Mouse (Mus musculus) CH12.LX (cell line): ENCODE results near the gene Dip2b. TPM values are rescaled to one million over a fixed set of nuclear protein-coding genes. Genes with fewer than 3 reads are reported as not detected.

Experiments
- DNase-seq: peaks from one replicate; pipeline ENCODE4 v3.0.0-alpha.2; 2013; ENCODE audit errors: extremely low read depth
- H3K27ac ChIP-seq: 2 replicates; pipeline ENCODE4 v1.5.1; 2012; ENCODE audit warnings: low read depth, mild to moderate bottlenecking, control low read depth, moderate library complexity; ENCODE audit not compliant: insufficient read depth
- H3K27me3 ChIP-seq: replicated peaks from 2 replicates; pipeline ENCODE3; 2012; ENCODE audit warnings: inconsistent platforms
- H3K36me3 ChIP-seq, 2 experiments: replicated peaks in 1 of 2; 2 replicates each; pipeline versions ENCODE3 to v1.6.1; 2012; ENCODE audit warnings: inconsistent platforms in 1 of 2, low read length in 1 of 2, mild to moderate bottlenecking in 1 of 2, mixed read lengths in 1 of 2, moderate library complexity in 1 of 2; ENCODE audit not compliant: control insufficient read depth in 1 of 2, insufficient read depth in 1 of 2
- H3K4me1 ChIP-seq, 2 experiments: 2 replicates each; pipeline ENCODE4 v1.6.1; 2012; ENCODE audit warnings: inconsistent platforms in 1 of 2, moderate library complexity in 1 of 2; ENCODE audit not compliant: insufficient read depth in 2 of 2, control insufficient read depth in 1 of 2
- H3K4me2 ChIP-seq: 2 replicates; pipeline ENCODE4 v1.6.1; 2012; ENCODE audit warnings: low read depth, mild to moderate bottlenecking, control low read depth; ENCODE audit not compliant: poor library complexity, insufficient read depth, severe bottlenecking
- H3K4me3 ChIP-seq, 3 experiments: fragments of 150-350 bp in 1 of 3; sonication (generic) in 1 of 3; replicated peaks in 1 of 3; 2 replicates each; pipeline versions ENCODE3 to v1.5.1; 2011 to 2012; ENCODE audit warnings: low read depth in 2 of 3, low read length in 2 of 3, mild to moderate bottlenecking in 2 of 3, moderate library complexity in 2 of 3, control low read depth in 1 of 3, improper control_type of control experiment in 1 of 3, inconsistent platforms in 1 of 3, mixed read lengths in 1 of 3; ENCODE audit not compliant: poor library complexity in 1 of 3
- H3K79me2 ChIP-seq: replicated peaks from 2 replicates; pipeline ENCODE4 v1.6.1; 2012; ENCODE audit warnings: mild to moderate bottlenecking, moderate library complexity; ENCODE audit not compliant: control insufficient read depth, poor library complexity, insufficient read depth, severe bottlenecking; ENCODE audit errors: extremely low read depth
- H3K9ac ChIP-seq: 2 replicates; pipeline ENCODE4 v1.6.1; 2012; ENCODE audit warnings: low read depth, mild to moderate bottlenecking, control low read depth, moderate library complexity; ENCODE audit not compliant: insufficient read depth
- H3K9me3 ChIP-seq: replicated peaks from 2 replicates; pipeline ENCODE3; 2012; ENCODE audit warnings: low read length, inconsistent platforms, mixed read lengths
- CHD1 ChIP-seq: IDR thresholded peaks from 2 replicates; pipeline ENCODE4 v1.6.1; 2012; ENCODE audit warnings: low read depth, low read length, improper control_type of control experiment, inconsistent platforms
- CTCF ChIP-seq, 2 experiments: IDR thresholded peaks in 1 of 2; conservative IDR thresholded peaks in 1 of 2; 2 replicates each; pipeline ENCODE4 v1.5.1; 2011 to 2012; ENCODE audit warnings: low read depth in 2 of 2, low read length in 2 of 2, improper control_type of control experiment in 1 of 2, inconsistent platforms in 1 of 2, mild to moderate bottlenecking in 1 of 2, moderate library complexity in 1 of 2
- ELF1 ChIP-seq: IDR thresholded peaks from 2 replicates; pipeline ENCODE4 v1.6.1; 2014; ENCODE audit warnings: low read depth, mild to moderate bottlenecking, inconsistent platforms, low read length, improper control_type of control experiment
- EP300 ChIP-seq: IDR thresholded peaks from 2 replicates; pipeline ENCODE4 v1.6.1; 2011; ENCODE audit warnings: low read length, improper control_type of control experiment
- GABPA ChIP-seq: IDR thresholded peaks from 2 replicates; pipeline ENCODE4 v1.6.1; 2012; ENCODE audit warnings: low read depth, low read length, improper control_type of control experiment, inconsistent platforms; ENCODE audit not compliant: insufficient replicate concordance
- HCFC1 ChIP-seq: IDR thresholded peaks from 2 replicates; pipeline ENCODE4 v1.6.1; 2012; ENCODE audit warnings: low read depth, mild to moderate bottlenecking, inconsistent platforms, low read length, improper control_type of control experiment
- JUN ChIP-seq: IDR thresholded peaks from 2 replicates; pipeline ENCODE4 v1.6.1; 2011; ENCODE audit warnings: low read depth, mild to moderate bottlenecking, low read length, improper control_type of control experiment, moderate library complexity; ENCODE audit not compliant: insufficient read depth
- MAFK ChIP-seq: IDR thresholded peaks from 2 replicates; pipeline ENCODE4 v1.6.1; 2011; ENCODE audit warnings: low read length, improper control_type of control experiment; ENCODE audit not compliant: insufficient replicate concordance
- MAX ChIP-seq: IDR thresholded peaks from 2 replicates; pipeline ENCODE4 v1.6.1; 2011; ENCODE audit warnings: low read length, improper control_type of control experiment
- MEF2A ChIP-seq: IDR thresholded peaks from 2 replicates; pipeline ENCODE4 v1.6.1; 2014; ENCODE audit warnings: low read depth, mild to moderate bottlenecking, inconsistent platforms, low read length, improper control_type of control experiment, borderline replicate concordance
- MXI1 ChIP-seq: IDR thresholded peaks from 2 replicates; pipeline ENCODE4 v1.6.1; 2011; ENCODE audit warnings: mild to moderate bottlenecking, low read depth, low read length, improper control_type of control experiment
- NELFE ChIP-seq: IDR thresholded peaks from 2 replicates; pipeline ENCODE4 v1.6.1; 2011; ENCODE audit warnings: low read depth, low read length, improper control_type of control experiment
- NRF1 ChIP-seq: IDR thresholded peaks from 2 replicates; pipeline ENCODE4 v1.6.1; 2014; ENCODE audit warnings: low read depth, mild to moderate bottlenecking, inconsistent platforms, low read length, improper control_type of control experiment, moderate library complexity
- POLR2AphosphoS2 ChIP-seq: IDR thresholded peaks from 2 replicates; pipeline ENCODE4 v1.6.1; 2011; ENCODE audit warnings: low read depth, low read length, improper control_type of control experiment
- RAD21 ChIP-seq: IDR thresholded peaks from 2 replicates; pipeline ENCODE4 v1.6.1; 2011; ENCODE audit warnings: low read depth, mild to moderate bottlenecking, low read length, improper control_type of control experiment, moderate library complexity
- SIN3A ChIP-seq: IDR thresholded peaks from 2 replicates; pipeline ENCODE4 v1.6.1; 2012; ENCODE audit warnings: low read length, improper control_type of control experiment, inconsistent platforms
- TBP ChIP-seq: conservative IDR thresholded peaks from 2 replicates; pipeline ENCODE4 v1.6.1; 2011; ENCODE audit warnings: low read depth, low read length, improper control_type of control experiment
- UBTF ChIP-seq: IDR thresholded peaks from 2 replicates; pipeline ENCODE4 v1.6.1; 2012; ENCODE audit warnings: low read depth, mild to moderate bottlenecking, inconsistent platforms, low read length, improper control_type of control experiment, moderate library complexity
- USF1 ChIP-seq: IDR thresholded peaks from 2 replicates; pipeline ENCODE4 v1.6.1; 2014; ENCODE audit warnings: low read depth, mild to moderate bottlenecking, inconsistent platforms, low read length, improper control_type of control experiment
- USF2 ChIP-seq: conservative IDR thresholded peaks from 2 replicates; pipeline ENCODE4 v1.6.1; 2011; ENCODE audit warnings: low read depth, low read length, improper control_type of control experiment
- ZC3H11A ChIP-seq: IDR thresholded peaks from 2 replicates; pipeline ENCODE4 v1.6.1; 2012; ENCODE audit warnings: low read depth, mild to moderate bottlenecking, inconsistent platforms, low read length, improper control_type of control experiment
- dilution Hi-C: fragments of 300-500 bp; cut with MboI; formaldehyde crosslinking; loops from 2 replicates; pipeline ENCODE4 v1.14.3; 2020; ENCODE audit warnings: low sequenced_read_pairs; ENCODE audit not compliant: extremely low pct_unique_long_range_greater_than_20kb, extremely low pct_ligation_motif_present
- in situ Hi-C: fragments of 300-500 bp; cut with MboI; formaldehyde crosslinking; loops from 3 replicates; pipeline ENCODE4 v1.14.3; 2019; ENCODE audit warnings: low sequenced_read_pairs, low pct_ligation_motif_present, low pct_unique_long_range_greater_than_20kb, mixed read lengths
- polyA plus RNA-seq: library from polyadenylated mRNA; unstranded; fragments of >175 nt; gene quantifications from 2 replicates; pipeline ENCODE4 v1.2.1, GENCODE M21; 2012; ENCODE audit warnings: low read depth; ENCODE audit not compliant: insufficient read length
- total RNA-seq, 2 experiments: library from RNA; depleted of rRNA; stranded (reverse); fragments of 300-350 nt in 1 of 2; fragments of >200 nt in 1 of 2; gene quantifications; 2 replicates each; pipeline ENCODE4 v1.2.3; 2012 to 2014

Gene Dip2b
- total and polyA plus RNA-seq, 3 experiments, result 15.7 to 18.2 (median 16.7) TPM

GRCm38 (mm10) chr15:100248665-100249433 lies 210.4 kb downstream of the Dip2b start:
- H3K9ac ChIP-seq, result no peak overlapping the region
- no peak overlapping the region for H3K27ac ChIP-seq
- in situ Hi-C loops, result no loop called here

GRCm38 (mm10) chr15:100251153-100251780 lies 212.8 kb downstream of the Dip2b start:
- H3K79me2 ChIP-seq, result peaks cover 4% of the 10 kb centered on the region
- no peaks in the 10 kb centered on the region for H3K9me3 ChIP-seq
- in situ Hi-C loops, result no loop called here
- no peaks in the 10 kb centered on the region for H3K4me1 ChIP-seq
- H3K27ac ChIP-seq, result no peak overlapping the region
- DNase-seq, result no peak
- dilution Hi-C loops, result no loop called here
- TF ChIP-seq USF1 (no peak), RAD21 (no peak), MAFK (peak; percentile 67; the same call in 1 of the 2 replicates), POLR2AphosphoS2 (no peak)
- no peak overlapping the region for H3K9ac ChIP-seq
- no peak overlapping the region for H3K4me2 ChIP-seq
- no peaks in the 10 kb centered on the region for H3K27me3 ChIP-seq
- no peak overlapping the region for H3K4me3 ChIP-seq
- H3K36me3 ChIP-seq, result peaks cover 79 to 98% of the 10 kb centered on the region in 2 experiments

More at GRCm38 (mm10) chr15:100248665-100249433, 210.4 kb downstream of the Dip2b start:
- no peaks in the 10 kb centered on the region for H3K9me3 ChIP-seq
- H3K4me2 ChIP-seq, result no peak overlapping the region
- H3K79me2 ChIP-seq, result peaks cover 4% of the 10 kb centered on the region
- H3K4me3 ChIP-seq, result no peak overlapping the region
- H3K4me1 ChIP-seq, result no peaks in the 10 kb centered on the region
- TF ChIP-seq TBP (no peak), USF2 (no peak), SIN3A (no peak)
- TF ChIP-seq, all 38 proteins: peak for 0
- peaks cover 82 to 97% of the 10 kb centered on the region in 2 experiments for H3K36me3 ChIP-seq
- DNase-seq, result no peak
- dilution Hi-C loops, result no loop called here
- H3K27me3 ChIP-seq, result no peaks in the 10 kb centered on the region

- H3K4me1 ChIP-seq, result no peaks in the 10 kb centered on the region
- no peak for TF ChIP-seq NELFE
- no peak for TF ChIP-seq CHD1
- TF ChIP-seq UBTF, result no peak
- no peak for TF ChIP-seq ELF1
- TF ChIP-seq SIN3A, result no peak
- no peak for TF ChIP-seq NRF1
- no peak for TF ChIP-seq GABPA
- no peak for TF ChIP-seq EP300
- no peak for TF ChIP-seq RAD21
- TF ChIP-seq MAX, result no peak
- TF ChIP-seq CTCF (conservative IDR thresholded peaks at IDR 0.05 in 1 of 2, IDR thresholded peaks at IDR 0.05 in 1 of 2; ENCODE audit: low read depth in 2 of 2, low read length in 2 of 2), result no peak
- TF ChIP-seq HCFC1, result no peak
- no peak for TF ChIP-seq MAFK
- no peak for TF ChIP-seq ZC3H11A
- TF ChIP-seq MEF2A, result no peak
- TF ChIP-seq JUN, result no peak
- no peak for TF ChIP-seq MXI1
- no peaks in the 10 kb centered on the region for H3K9me3 ChIP-seq
- H3K27ac ChIP-seq, result no peak overlapping the region
- H3K36me3 ChIP-seq, result peaks cover 56 to 79% of the 10 kb centered on the region in 2 experiments
- H3K27me3 ChIP-seq, result no peaks in the 10 kb centered on the region
- H3K4me3 ChIP-seq, result no peak overlapping the region
- in situ Hi-C loops, result no loop called here
- no peak overlapping the region for H3K9ac ChIP-seq
- H3K79me2 ChIP-seq, result no peaks in the 10 kb centered on the region
- dilution Hi-C loops, result no loop called here
- DNase-seq, result no peak
- H3K4me2 ChIP-seq, result no peak overlapping the region
Measured at GRCm38 (mm10) chr15:100256386-100256785, 217.9 kb downstream of the Dip2b start.
